Mouse (Mus musculus) bone marrow, adult 2 months (tissue): Measurements from ENCODE around the gene Gng2. TPM values are rescaled to one million over a fixed set of nuclear protein-coding genes. Genes with fewer than 3 reads are reported as not detected.
A peak's percentile ranks its signal among the peaks of the same experiment; 100 is the strongest.

Experiments used
- H3K27ac ChIP-seq: fragments of 200-500 bp; 2 replicates; pipeline ENCODE4 v1.5.1; 2012; ENCODE audit warnings: low read depth, mild to moderate bottlenecking, control low read depth, inconsistent platforms, low read length; ENCODE audit not compliant: control insufficient read depth, poor library complexity, insufficient read depth
- H3K4me1 ChIP-seq: fragments of 200-500 bp; 2 replicates; pipeline ENCODE4 v1.6.1; 2011; ENCODE audit warnings: low read length; ENCODE audit not compliant: control insufficient read depth, insufficient read depth
- H3K4me3 ChIP-seq: fragments of 200-500 bp; replicated peaks from 2 replicates; pipeline ENCODE3; 2011; ENCODE audit warnings: mild to moderate bottlenecking, low read depth, low read length, control low read depth; ENCODE audit not compliant: control insufficient read depth
- CTCF ChIP-seq: fragments of 200-500 bp; IDR thresholded peaks from 2 replicates; pipeline ENCODE4 v1.5.1; 2011; ENCODE audit warnings: low read length, control low read depth; ENCODE audit not compliant: control insufficient read depth, insufficient read depth
- POLR2A ChIP-seq: fragments of 200-500 bp; IDR thresholded peaks from 2 replicates; pipeline ENCODE4 v1.6.1; 2011; ENCODE audit warnings: low read depth, mild to moderate bottlenecking, control low read depth, low read length, borderline replicate concordance; ENCODE audit not compliant: control insufficient read depth
- WGBS: fragments of 180-500 bp; shearing (Covaris S2); methylation state at CpG from one replicate; pipeline ENCODE4 v1.1.7; 2018; 5-methylcytosine and 5-hydroxymethylcytosine counted together
- polyA plus RNA-seq: library from polyadenylated mRNA; stranded (reverse); fragments of >200 nt; gene quantifications from 2 replicates; pipeline ENCODE4 v1.2.4, GENCODE M21; 2011; ENCODE audit warnings: low replicate concordance; ENCODE audit not compliant: missing spikeins, insufficient read depth, insufficient read length

Gene Gng2
- polyA plus RNA-seq, 1 experiment: 23.1 TPM

DNA sequence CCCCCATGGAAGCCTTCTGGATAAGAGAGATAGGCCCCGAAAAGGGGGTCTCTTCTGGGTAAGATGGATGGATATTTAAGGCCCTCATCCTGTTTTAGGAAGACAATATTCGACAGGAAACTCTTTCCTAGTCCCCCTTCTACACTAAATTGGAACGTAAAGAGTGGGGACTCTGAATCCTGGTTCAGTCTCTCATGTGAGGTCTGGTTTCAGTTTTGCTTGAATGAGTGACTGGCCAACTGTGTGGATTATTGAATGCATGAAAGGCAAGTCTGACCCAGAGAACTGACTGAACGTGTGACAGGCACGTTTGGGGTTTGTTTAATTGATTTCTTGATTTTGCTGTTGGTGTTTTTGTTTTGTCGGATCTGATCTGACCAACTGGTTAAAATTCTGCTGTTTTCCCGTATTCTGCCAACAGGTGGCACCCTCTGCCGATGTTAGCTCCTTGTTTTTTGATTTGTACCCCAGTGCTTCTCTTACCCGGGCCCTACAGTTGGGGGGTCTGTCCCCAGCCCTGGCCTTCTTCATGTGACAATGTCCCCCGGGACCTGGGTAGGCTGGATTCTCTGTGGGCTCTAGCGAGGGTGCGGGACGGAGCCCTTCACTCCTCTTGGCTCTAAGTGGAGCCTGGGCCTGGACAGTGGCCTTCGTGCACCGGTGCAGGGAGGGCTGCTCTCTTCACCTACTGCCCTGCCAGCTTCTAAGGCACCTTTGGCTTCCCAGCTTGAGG, 137.7 kb downstream of the Gng2 start:
- WGBS: 21% methylated on average over 15 of the region's 15 CpGs
- Histone ChIP-seq H3K4me3 (no peak overlapping the region), H3K27ac (no peak overlapping the region), H3K4me1 (no peaks in the 10 kb centered on the region)
- TF ChIP-seq POLR2A (no peak), CTCF (peak; percentile 22; the same call in 1 of the 2 replicates)

GRCm38 (mm10) chr14:19836289-19836688, 141.1 kb downstream of the Gng2 start:
- WGBS: 44% methylated on average over 3 of the region's 3 CpGs
- no peak for TF ChIP-seq CTCF
- TF ChIP-seq POLR2A: no peak
- Histone ChIP-seq H3K4me3 (no peak overlapping the region), H3K4me1 (no peaks in the 10 kb centered on the region), H3K27ac (no peak overlapping the region)

- WGBS: 81% methylated on average over 11 of the region's 11 CpGs
- Histone ChIP-seq H3K4me3 (no peak overlapping the region), H3K27ac (no peak overlapping the region), H3K4me1 (no peaks in the 10 kb centered on the region)
- TF ChIP-seq CTCF (no peak), POLR2A (no peak)
Measured at GRCm38 (mm10) chr14:19825481-19825880, 151.9 kb downstream of the Gng2 start.

DNA sequence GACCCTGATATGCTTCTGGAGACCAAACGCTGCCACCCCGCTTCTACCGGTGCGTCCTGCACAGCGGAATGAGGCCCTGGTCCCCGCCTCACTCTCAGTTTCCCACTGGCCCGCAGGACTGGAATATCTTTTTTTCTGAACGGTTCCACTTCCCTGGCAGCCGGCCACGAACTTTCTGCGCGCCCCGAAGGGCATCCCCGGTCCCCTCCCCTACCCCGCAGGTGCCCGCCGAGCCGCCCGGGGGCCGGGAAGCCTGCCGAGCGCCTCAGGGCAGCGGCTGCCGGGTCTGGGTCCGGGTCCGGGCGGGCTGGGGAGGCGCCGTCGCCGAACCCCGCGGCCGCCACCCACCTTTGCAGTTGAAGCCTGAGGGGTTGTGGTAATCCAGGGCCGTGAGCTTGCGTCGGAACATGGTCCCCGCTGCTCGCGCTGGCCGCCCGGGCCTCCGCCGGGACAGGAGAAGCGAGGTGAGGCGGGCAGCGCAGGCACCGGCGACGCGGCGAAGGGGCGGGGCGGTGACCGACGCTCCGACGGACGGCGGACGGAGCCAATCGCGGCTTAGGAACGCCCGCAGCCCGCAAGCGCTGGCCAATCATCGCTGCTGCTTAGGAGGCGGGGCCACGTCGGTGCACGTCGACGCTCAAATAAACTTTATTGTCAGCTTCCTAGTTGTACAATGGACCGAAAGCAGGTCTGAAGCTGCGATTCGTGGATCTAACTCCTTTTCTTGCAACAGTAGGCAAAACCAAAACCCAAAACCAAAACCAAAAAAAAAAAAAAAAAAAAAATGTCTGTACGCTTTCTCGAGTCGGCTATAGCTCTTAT, 153.9 kb downstream of the Gng2 start, which contains the start of gene Rtraf:
Gene Rtraf (minus strand): TSS at position 504 of the 822 bp plus-strand sequence.
- WGBS: under 1% methylated on average over 80 of the region's 80 CpGs
- Histone ChIP-seq H3K4me3 (peak within 1 kb of the TSS; percentile 66), H3K27ac (peak within 1 kb of the TSS; percentile 78), H3K4me1 (no peaks in the 10 kb centered on the region)
- TF ChIP-seq CTCF (no peak; the same call in 1 of the 2 replicates), POLR2A (peak; percentile 68; the same call in 1 of the 2 replicates)

Other genes starting within 250 kb of the Gng2 start
- gene Nid2, start 226.4 kb downstream of the Gng2 start, polyA plus RNA-seq: 1.3 and 3.2 TPM in 2 replicates
- gene Rtraf, start 153.8 kb downstream of the Gng2 start, polyA plus RNA-seq: 54.4 and 94.5 TPM in 2 replicates
- 0.97 and 5.9 TPM in 2 replicates for gene Saysd1, start 160.9 kb upstream of the Gng2 start, polyA plus RNA-seq
- gene Kcnk5, start 204.2 kb upstream of the Gng2 start, polyA plus RNA-seq: 1.3 and 5.4 TPM in 2 replicates